Mouse (Mus musculus) telencephalon, adult 2 months (tissue): Measurements from ENCODE around the gene Dek.

ENCODE experiments used
- DNase-seq: peaks from one replicate; pipeline ENCODE4 v3.0.0-alpha.2; 2011; ENCODE audit warnings: low read depth, low spot score

Gene Dek

DNA sequence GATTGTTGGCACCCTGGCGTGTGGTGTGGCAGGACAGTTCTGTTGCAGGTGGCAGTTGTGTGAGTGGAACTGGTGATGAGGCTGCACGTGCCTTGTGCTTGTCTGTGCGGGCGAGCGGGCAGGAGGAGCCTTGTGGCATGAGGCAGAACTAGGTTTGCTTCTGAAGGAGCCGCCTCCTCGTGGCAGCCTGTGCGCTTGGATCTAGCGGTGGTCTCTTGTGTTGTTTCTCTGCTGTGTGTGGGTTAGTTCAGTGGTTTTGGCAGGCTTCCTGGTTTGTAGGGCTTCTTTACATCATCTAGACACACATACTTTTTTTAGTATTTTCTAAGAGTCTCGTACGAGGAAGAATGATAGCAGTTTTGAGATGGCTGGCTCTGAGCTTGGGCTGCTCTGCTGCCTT, 49.9 kb downstream of the Dek start:
- peak; percentile 86 for DNase-seq

DNA sequence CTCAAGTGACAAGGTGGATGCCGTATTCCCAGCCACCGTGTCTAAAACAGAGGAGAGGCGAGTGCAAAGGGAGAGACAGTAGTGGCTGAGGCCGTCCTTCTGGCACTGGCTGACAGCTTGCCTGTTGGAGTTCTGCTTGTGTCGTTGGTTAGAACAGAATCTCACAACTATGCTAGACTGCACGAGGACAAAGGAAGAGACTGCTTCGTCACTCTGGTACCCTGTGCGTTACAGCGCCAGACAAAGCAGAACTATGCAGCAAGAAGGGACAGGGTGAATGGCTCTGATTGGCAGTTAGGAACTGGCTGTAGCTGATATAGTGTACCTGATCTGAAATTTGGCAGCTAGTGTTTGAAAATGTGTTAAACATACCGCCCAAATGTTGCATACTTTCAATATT, 52.0 kb downstream of the Dek start:
- DNase-seq: no peak

DNA sequence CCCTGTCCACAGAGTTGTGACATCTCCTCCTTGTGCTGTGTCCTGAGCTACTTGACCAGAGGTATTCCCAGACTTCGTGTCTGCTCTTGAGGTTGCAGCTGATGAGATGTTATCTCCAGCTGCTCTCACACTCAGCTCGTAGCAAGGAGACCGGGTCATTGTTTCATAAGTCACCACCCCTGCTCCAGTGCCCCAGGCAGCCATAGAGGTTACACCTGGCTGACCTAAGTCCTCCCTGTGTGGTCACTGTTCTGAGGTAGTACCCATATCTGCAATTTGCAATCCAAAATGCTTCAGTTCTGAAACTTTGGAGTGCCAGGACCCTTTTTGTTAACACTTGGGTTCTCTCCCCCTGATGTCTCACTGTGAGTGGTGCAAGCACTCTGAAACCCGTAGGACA, 56.0 kb downstream of the Dek start:
- DNase-seq: no peak

DNA sequence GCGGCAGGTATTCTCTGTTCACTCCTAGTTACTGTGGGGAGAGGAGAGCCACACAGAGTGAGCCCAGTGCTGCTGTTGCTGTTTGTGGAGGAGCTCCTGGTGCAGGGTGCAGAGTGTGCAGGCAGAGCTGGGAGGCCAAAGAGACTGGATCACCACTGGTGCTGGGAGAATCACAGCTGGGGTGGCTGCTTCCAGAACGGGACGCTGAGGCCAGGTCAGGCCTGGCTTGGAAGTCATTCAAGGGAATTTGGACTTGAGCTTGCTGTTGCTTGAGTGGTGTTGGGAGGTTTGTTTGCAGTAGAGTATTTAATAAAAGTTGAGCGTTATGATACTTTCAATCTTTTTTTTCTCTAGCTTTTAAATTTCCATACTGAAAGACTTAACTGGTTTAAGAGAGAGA, 58.0 kb downstream of the Dek start:
- DNase-seq: no peak

DNA sequence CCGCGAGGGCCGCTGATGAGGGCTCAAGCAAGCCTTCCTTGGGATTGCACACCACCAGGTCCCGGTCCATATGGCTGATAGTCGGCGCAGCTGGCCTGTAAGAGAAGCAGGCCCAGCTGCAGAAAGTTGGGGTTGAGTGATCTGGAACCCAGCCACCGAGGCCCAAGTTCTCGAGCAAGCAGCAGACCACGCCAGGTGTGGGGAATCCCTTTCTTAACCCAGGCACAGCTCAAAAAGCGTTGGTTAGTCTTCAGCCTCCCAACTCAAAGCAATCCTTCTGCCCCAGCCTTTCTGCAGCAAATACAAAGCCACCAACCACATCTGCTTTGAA, 61.4 kb downstream of the Dek start, which contains the start of gene Tpmt:
Gene Tpmt, minus strand, starts transcription at position 121 of the 331 bp plus-strand sequence.
- no peak for DNase-seq

DNA sequence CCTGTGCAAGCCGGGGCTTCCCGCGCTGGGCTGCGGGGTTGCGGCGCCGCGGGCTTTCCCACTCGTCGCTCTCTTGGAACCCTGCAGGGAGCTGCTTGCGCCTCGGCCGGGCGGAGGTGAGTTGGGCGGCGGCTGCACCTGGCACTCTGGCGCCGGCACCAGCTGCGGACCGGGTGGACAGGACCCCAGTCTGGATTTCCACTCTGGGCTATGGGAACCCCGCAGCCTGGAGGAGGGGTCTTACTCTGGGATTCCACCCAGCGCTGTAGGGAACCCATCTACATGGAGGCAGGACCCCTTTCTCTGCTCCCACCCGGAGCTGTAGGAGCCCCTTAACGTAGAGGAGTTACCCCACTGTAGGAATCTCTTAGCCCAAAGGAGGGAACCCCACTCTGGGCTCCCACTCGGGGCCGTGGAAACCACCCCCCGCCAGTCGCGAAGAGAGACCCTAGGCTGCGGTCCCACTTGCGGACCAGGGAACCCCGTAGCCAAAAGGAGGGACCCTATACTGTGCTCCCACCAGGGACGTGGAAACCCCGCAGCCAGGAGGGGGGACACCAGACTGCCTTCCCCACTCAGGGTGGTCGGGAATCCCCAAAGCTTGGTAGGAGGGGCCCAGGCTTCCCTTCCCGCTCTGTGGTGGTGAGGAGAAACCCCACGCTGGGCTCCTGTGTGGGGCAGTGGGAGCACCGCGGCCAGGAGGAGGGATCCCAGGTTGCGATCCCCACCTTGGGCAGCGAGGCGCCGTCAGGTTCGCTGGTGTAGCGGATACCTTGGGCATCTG, 62.0 kb downstream of the Dek start:
- no peak for DNase-seq

DNA sequence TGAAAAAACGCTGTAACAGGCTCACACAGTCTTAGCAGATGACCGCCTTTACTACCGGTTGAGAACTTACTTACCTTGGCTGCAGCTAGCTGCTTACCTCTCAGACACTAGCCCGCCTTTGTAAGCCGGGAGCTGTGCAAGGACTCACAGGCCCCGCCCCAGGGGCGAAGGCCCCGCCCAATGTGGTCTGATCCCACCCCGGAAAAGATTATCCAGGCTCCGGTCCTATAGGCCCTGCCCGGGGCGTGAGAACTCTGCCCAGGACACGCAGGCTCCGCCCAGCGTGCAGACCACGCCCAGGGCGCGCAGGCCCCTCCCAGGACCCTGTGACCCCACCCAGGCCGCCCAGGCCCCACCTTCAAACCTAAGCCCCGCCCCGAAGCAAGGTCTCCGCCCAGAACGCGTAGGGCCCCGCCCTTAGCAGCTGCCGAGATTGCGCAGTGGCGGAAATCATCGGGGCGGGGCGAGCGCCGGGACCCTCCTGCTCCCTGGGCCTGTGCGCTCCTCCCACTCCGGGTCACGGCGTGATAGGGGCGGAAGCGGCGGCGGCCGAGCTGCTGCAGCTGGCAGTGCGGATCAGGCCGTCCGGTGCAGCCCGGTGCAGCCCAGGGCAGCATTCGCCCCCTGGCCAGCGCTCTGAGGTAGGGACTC, 62.8 kb downstream of the Dek start, which contains the start of gene Kdm1b:
Gene Kdm1b, plus strand, starts transcription at position 470 of the 651 bp plus-strand sequence.
- DNase-seq: peak; percentile 94

DNA sequence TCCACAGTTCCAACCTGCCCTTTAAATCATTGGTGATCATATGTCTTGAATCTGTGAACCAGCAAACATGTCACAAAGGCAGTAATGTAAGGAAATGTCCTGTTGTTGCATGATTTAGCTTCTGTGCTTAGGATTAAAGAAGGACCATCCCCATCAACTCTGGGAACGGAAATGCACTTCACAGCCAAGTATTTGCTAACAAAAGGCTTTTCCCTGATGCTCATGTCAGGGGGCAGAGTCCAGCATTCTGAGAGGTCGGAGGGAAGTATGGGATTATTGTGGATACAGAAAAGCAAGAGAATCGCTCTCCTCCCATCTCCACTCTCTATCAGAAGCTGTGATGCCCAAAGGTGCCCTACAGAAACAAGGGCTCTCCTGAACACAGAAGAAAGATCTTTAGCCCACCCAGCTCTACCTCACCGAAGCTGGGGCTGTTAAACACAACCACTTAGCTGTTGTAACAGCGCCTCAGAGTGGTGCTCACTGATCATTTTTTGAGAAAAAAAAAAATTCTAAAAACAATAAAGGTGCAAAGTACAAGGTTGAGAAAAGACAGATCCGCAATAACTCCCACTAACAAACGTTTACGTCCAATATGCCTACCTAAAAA, 63.9 kb downstream of the Dek start:
- no peak for DNase-seq

DNA sequence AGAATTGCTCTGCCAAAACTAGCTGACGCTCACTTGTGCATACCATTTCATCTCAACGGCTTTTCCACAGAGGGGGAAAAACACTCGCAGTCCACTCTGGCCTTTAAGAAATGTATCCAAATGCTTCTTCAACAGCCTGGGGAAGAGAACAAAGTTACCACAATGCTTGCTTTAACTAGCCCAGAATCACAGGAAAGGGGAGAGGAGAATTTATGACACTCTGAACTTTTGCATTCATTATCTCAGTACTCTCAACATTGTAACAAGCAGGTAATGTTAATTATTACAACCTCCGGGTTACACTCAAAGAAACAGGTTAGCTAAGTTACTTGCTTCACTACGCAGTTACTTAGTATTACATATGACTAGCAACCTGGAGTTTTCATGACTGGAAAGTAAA, 65.9 kb downstream of the Dek start:
- no peak for DNase-seq

DNA sequence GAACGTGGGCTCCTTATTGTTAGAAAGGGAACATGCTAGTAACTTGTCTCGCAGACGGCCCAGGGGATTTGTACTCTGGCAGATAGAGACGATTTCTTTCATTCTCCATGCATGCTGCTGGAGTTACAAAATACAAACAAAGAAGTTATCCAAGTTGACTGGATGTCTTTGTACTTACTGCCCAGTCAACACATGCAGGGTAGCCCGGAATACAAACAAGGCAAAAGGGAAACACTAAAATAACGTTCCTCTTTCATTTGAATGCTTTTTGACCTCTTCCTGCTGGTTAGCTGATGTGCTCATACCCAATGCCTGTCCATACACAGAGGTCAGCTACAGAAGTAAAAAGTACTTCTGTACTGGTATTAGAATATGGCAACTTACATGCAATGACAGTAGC, 68.1 kb downstream of the Dek start:
- DNase-seq: no peak
